ENCODE assay signal across 7 mouse cellular contexts in genomic region chr9:106242813-106243488, GRCm38 (mm10). TPM values are rescaled to one million over a fixed set of nuclear protein-coding genes. Genes with fewer than 3 reads are reported as not detected.
DNase-seq lines count a peak whose midpoint lies in the region; ATAC-seq and TF ChIP-seq lines count a peak whose summit lies in the region.

No protein-coding gene starts in this region.

- intact Hi-C loops in heart, adult 2 months (cut with DNase I), result no loop called here

- 39% methylated on average over 19 of the region's 19 CpGs for WGBS in heart, adult 2 months
- WGBS in liver, embryonic 13.5 days (ENCODE audit: insufficient replicate concordance), result 59% methylated on average over 19 of the region's 19 CpGs

- no peak for TF ChIP-seq EP300 in heart, adult 2 months (IDR thresholded peaks at IDR 0.05; ENCODE audit: insufficient read depth, low read depth, low read length)

- ATAC-seq in liver, embryonic 13.5 days (ENCODE audit: low read depth), result no peak

- no peak overlapping the region for H3K27ac ChIP-seq in ES-E14 (ENCODE audit: insufficient read depth, low read depth, low read length, poor library complexity, severe bottlenecking)
- H3K27ac ChIP-seq in heart, adult 2 months, result peak overlapping the region; percentile 36
- peak overlapping the region; percentile 43 for H3K27ac ChIP-seq in liver, embryonic 13.5 days

- DNase-seq in ES-E14 (ENCODE audit: low read depth, low spot score), result no peak
- peak; percentile 56 for DNase-seq in adrenal gland, postnatal 25 days
- DNase-seq in heart, adult 2 months, result peak; percentile 58 to 64
- no peak for DNase-seq in liver, embryonic 13.5 days
- no peak for DNase-seq in urinary bladder, postnatal 36 days (ENCODE audit: low spot score in 2 of 2)
- no peak for DNase-seq in right cerebral cortex, postnatal 10 days (ENCODE audit: low spot score in 2 of 2)
- DNase-seq in frontal cortex, postnatal 36 days (ENCODE audit: low spot score in 2 of 2), result no peak

- H3K79me2 ChIP-seq in heart, adult 2 months (replicated peaks; ENCODE audit: control insufficient read depth, insufficient read depth, low read length), result peaks cover 2% of the 10 kb centered on the region; the same call in 1 of the 2 replicates

- H3K4me2 ChIP-seq in liver, embryonic 13.5 days, result no peak overlapping the region

- H3K27me3 ChIP-seq in heart, adult 2 months (ENCODE audit: control insufficient read depth, insufficient read depth, low read length), result no peaks in the 10 kb centered on the region
- H3K27me3 ChIP-seq in liver, embryonic 13.5 days, result no peaks in the 10 kb centered on the region

- no peak for TF ChIP-seq CTCF in heart, adult 2 months (IDR thresholded peaks at IDR 0.05)

- TF ChIP-seq POLR2A in heart, adult 2 months (IDR thresholded peaks at IDR 0.05; ENCODE audit: insufficient read depth, low read depth, low read length), result no peak

- H3K9ac ChIP-seq in ES-E14 (ENCODE audit: insufficient read depth, low read depth, low read length, poor library complexity, severe bottlenecking), result no peak overlapping the region
- H3K9ac ChIP-seq in heart, adult 2 months (ENCODE audit: low read depth, low read length), result no peak overlapping the region
- H3K9ac ChIP-seq in liver, embryonic 13.5 days, result no peak overlapping the region

- H3K4me3 ChIP-seq in ES-E14 (ENCODE audit: insufficient read depth in 1 of 2, low read depth in 1 of 2, low read length in 2 of 2, poor library complexity in 1 of 2, severe bottlenecking in 1 of 2), result peak overlapping the region; percentile 28 to 42
- no peak overlapping the region for H3K4me3 ChIP-seq in heart, adult 2 months
- H3K4me3 ChIP-seq in liver, embryonic 13.5 days (replicated peaks), result no peak overlapping the region

- H3K9me3 ChIP-seq in ES-E14 (ENCODE audit: control insufficient read depth, insufficient read depth, low read depth, low read length), result no peaks in the 10 kb centered on the region
- no peaks in the 10 kb centered on the region for H3K9me3 ChIP-seq in liver, embryonic 13.5 days (replicated peaks)

- in situ Hi-C loops in ES-E14 (cut with MboI; ENCODE audit: low sequenced_read_pairs in 2 of 2, unreplicated experiment in 2 of 2), result no loop called here

- peaks cover 0 to 2% of the 10 kb centered on the region in 2 experiments; a peak in 2 of 4 replicates for H3K4me1 ChIP-seq in ES-E14 (ENCODE audit: control insufficient read depth in 2 of 2, insufficient read depth in 2 of 2, low read length in 2 of 2, poor library complexity in 1 of 2)
- peaks cover 3% of the 10 kb centered on the region for H3K4me1 ChIP-seq in heart, adult 2 months (ENCODE audit: control insufficient read depth, insufficient read depth, low read length)
- H3K4me1 ChIP-seq in liver, embryonic 13.5 days (replicated peaks), result peaks cover 23% of the 10 kb centered on the region

- H3K36me3 ChIP-seq in ES-E14 (ENCODE audit: control insufficient read depth, insufficient read depth, low read length, poor library complexity, severe bottlenecking), result peaks cover 19% of the 10 kb centered on the region; the same call in 1 of the 2 replicates
- H3K36me3 ChIP-seq in heart, adult 2 months (ENCODE audit: control insufficient read depth, insufficient read depth, low read length), result no peaks in the 10 kb centered on the region
- H3K36me3 ChIP-seq in liver, embryonic 13.5 days, result peaks cover 53% of the 10 kb centered on the region

TF ChIP-seq in ES-E14, 5 proteins besides CTCF, POLR2A, EP300 and RAD21:
- TF ChIP-seq CHD2 (IDR thresholded peaks at IDR 0.05; ENCODE audit: low read depth, low read length) (no peak), ZC3H11A (IDR thresholded peaks at IDR 0.05; ENCODE audit: borderline replicate concordance, low read depth, low read length) (no peak), MAFK (IDR thresholded peaks at IDR 0.05; ENCODE audit: insufficient read depth, low read depth, low read length) (no peak), ZNF384 (IDR thresholded peaks at IDR 0.05; ENCODE audit: low read depth, low read length) (no peak), HCFC1 (IDR thresholded peaks at IDR 0.05; ENCODE audit: borderline replicate concordance, insufficient read depth, low read length) (no peak)

RNA-seq across cellular contexts. Expression of gene Alas1, which starts 5.5 kb away (rescaled TPM):
- total RNA-seq in ES-E14 (2012; rRNA removed), result 36.1 and 48.5 TPM in 2 replicates
- 769 and 1,285 TPM in 2 replicates for total RNA-seq in adrenal gland, postnatal 25 days (2021)
- total RNA-seq in heart, adult 2 months (2021), result 100 to 1,000 TPM; 438 to 443 TPM
- 382 and 470 TPM in 2 replicates for polyA plus RNA-seq in heart, adult 2 months (2012; rRNA removed)
- 37.7 and 43.7 TPM in 2 replicates for polyA plus RNA-seq in liver, embryonic 13.5 days (2015; fragmentation: Nextera tagmentation; extraction: Ambion mirVana)

RNA-seq across cellular contexts. Expression of gene Tlr9, which starts 20.6 kb away (rescaled TPM):
- total RNA-seq in ES-E14 (2012; rRNA removed), result 0.09 TPM in 1 of 2 replicates, not detected in the other
- 0.67 and 0.85 TPM in 2 replicates for total RNA-seq in adrenal gland, postnatal 25 days (2021)
- total RNA-seq in heart, adult 2 months (2021), result under 1 TPM; 0.39 to 0.47 TPM
- 1.1 and 1.9 TPM in 2 replicates for polyA plus RNA-seq in heart, adult 2 months (2012; rRNA removed)
- 0.07 TPM in 1 of 2 replicates, not detected in the other for polyA plus RNA-seq in liver, embryonic 13.5 days (2015; fragmentation: Nextera tagmentation; extraction: Ambion mirVana)

RNA-seq across cellular contexts. Expression of gene Poc1a, which starts 37.9 kb away (rescaled TPM):
- 19.3 and 21.2 TPM in 2 replicates for total RNA-seq in ES-E14 (2012; rRNA removed)
- 4.4 and 6.3 TPM in 2 replicates for total RNA-seq in adrenal gland, postnatal 25 days (2021)
- total RNA-seq in heart, adult 2 months (2021), result 1 to 10 TPM; 3.2 to 4.0 TPM
- polyA plus RNA-seq in heart, adult 2 months (2012; rRNA removed), result 5.9 and 6.2 TPM in 2 replicates
- 27.4 and 27.8 TPM in 2 replicates for polyA plus RNA-seq in liver, embryonic 13.5 days (2015; fragmentation: Nextera tagmentation; extraction: Ambion mirVana)

RNA-seq across cellular contexts. Expression of gene Twf2, which starts 40.0 kb away (rescaled TPM):
- 135 and 139 TPM in 2 replicates for total RNA-seq in ES-E14 (2012; rRNA removed)
- total RNA-seq in adrenal gland, postnatal 25 days (2021), result 111 and 128 TPM in 2 replicates
- total RNA-seq in heart, adult 2 months (2021), result 100 to 1,000 TPM; 182 to 219 TPM
- polyA plus RNA-seq in heart, adult 2 months (2012; rRNA removed), result 251 and 268 TPM in 2 replicates
- 25.6 and 26.3 TPM in 2 replicates for polyA plus RNA-seq in liver, embryonic 13.5 days (2015; fragmentation: Nextera tagmentation; extraction: Ambion mirVana)

RNA-seq across cellular contexts. Expression of gene Ppm1m, which starts 43.4 kb away (rescaled TPM):
- 40.6 and 53.9 TPM in 2 replicates for total RNA-seq in ES-E14 (2012; rRNA removed)
- 119 and 156 TPM in 2 replicates for total RNA-seq in adrenal gland, postnatal 25 days (2021)
- total RNA-seq in heart, adult 2 months (2021), result 10 to 100 TPM; 10.8 to 12.1 TPM
- 17.4 and 18.9 TPM in 2 replicates for polyA plus RNA-seq in heart, adult 2 months (2012; rRNA removed)
- polyA plus RNA-seq in liver, embryonic 13.5 days (2015; fragmentation: Nextera tagmentation; extraction: Ambion mirVana), result 10.0 and 12.1 TPM in 2 replicates

Comparison
In these comparisons a context has a peak if more than half of its experiments do, and no peak if none do; other contexts are left out.
1. DNase-seq: peak in adrenal gland, postnatal 25 days (single experiment) and heart, adult 2 months (2 of 2); none in ES-E14 (single experiment), liver, embryonic 13.5 days (single experiment), urinary bladder, postnatal 36 days (0 of 2), right cerebral cortex, postnatal 10 days (0 of 2) and frontal cortex, postnatal 36 days (0 of 2).
2. H3K4me3 ChIP-seq: peak in ES-E14 (2 of 2); none in heart, adult 2 months (single experiment) and liver, embryonic 13.5 days (single experiment).